Mouse (Mus musculus): ENCODE results near the gene Tpst2.
A peak's percentile ranks its signal among the peaks of the same experiment; 100 is the strongest.

Tpst2 gene

GRCm38 (mm10) chr5:112326446-112327009, 50.0 kb downstream of the Tpst2 start:
- DNase-seq (ENCODE audit: low spot score in 2 of 2): no peak

GRCm38 (mm10) chr5:112327854-112328253, 51.4 kb downstream of the Tpst2 start:
- no peak for DNase-seq (ENCODE audit: low spot score in 2 of 2)

DNA sequence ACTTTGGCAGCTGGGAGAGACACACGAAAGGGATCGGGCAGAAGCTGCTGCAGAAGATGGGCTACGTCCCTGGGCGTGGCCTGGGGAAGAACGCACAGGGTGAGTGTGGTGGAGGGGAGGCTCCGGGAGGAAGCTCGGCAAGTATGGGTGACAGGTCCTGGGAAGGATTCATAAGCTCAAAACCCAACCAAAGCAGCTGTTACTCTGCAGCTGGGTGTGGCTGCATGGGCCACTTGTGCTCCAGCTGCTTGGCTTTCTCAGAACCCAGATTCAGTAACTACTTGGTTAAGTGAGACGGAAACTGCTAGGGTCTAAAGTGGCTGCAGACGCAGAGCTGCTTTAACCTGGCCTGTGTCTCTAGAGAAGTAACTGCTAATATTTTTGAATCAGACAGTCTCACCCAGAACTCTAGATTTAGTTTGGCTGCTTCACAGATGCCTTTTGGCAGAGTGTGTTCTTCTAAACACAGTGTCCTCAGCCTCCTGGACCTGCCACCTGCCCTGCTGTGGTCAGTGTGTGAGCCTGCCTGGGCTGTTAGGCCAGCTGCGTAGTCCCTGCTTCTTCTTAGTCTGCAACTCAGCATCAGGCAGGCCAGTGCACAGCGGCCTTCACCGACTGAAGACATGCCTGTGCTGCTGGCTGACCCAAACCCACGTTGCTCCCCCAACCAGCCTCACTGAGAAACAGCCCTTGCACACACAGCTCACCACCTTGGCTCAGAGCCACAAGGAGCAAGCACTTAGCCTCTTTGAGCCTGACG, 53.5 kb downstream of the Tpst2 start:
- DNase-seq (ENCODE audit: low spot score in 2 of 2): no peak

- DNase-seq (ENCODE audit: low spot score in 2 of 2): peak in 1 of 2 experiments; percentile 42
Observed at GRCm38 (mm10) chr5:112335473-112335872, 59.0 kb downstream of the Tpst2 start.

DNA sequence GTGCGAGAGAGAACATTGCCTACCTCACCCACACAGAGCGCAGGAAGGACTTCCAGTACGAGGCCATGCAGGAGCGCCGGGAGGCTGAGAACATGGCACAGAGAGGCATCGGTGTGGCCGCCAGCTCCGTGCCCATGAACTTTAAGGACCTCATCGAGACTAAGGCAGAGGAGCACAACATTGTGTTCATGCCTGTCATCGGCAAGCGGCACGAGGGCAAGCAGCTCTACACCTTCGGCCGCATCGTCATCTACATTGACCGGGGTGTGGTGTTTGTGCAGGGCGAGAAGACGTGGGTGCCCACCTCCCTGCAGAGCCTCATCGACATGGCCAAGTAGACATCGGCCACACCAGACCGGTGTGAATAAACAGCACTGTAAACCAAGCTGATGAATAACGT, 60.5 kb downstream of the Tpst2 start:
- DNase-seq (ENCODE audit: low spot score in 2 of 2): no peak

DNA sequence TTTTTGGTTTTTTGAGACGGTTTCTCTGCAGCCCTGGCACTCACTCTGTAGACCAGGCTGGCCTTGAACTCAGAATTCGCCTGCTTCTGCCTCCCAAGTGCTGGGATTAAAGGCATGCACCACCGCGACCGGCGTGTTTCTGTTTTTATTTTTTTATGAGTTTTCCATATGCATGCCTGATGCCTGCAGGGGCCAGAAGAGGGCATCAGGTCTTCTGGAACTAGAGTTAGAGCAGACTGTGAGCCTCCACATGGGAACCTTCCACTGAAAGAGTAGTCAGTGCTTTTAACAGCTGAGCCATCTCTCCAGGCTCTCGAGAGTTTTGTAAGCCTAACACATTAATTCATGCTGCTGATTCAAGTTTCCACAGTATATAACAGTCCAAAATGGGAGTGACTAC, 62.7 kb downstream of the Tpst2 start:
- no peak for DNase-seq (ENCODE audit: low spot score in 2 of 2)

DNA sequence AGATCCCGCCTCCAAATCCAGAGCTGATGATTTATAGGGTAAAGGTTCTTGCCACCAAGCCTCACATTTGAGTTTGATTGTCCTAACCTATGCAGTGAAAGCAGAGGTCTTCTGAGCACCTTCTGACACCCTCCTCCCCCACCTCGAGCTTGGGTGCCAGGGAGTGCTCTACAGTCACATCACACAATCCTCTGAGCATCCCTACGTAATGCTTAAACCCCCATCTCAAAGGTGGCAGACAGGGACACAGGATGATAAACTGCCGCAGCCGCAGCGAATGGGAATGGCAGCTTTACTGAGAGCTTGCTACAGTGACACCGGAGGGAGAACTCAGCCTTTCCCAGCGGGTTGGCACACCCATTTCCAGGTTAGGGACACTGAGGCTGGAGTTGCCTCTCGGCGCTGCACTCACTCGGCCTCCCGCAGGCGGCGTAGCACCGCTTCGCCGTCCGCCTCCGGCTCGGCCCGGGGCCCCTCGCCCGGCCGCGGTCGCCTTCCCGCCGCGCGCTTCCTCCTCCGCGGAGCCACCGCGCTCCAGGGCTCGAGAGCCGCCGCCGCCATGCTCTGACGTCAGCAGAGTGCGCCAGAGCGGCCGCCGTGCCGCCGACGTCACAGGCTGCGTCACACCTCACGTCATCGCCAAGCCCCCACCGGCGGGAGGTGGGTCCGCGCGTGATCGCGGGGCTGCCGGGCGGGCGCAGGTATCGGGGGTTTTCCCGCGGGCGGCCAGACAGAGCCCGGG, 66.1 kb downstream of the Tpst2 start, which contains the start of the genes Srrd and Hps4:
Srrd (minus strand) TSS at position 578 of the 742 bp plus-strand sequence.
Hps4 (plus strand) TSS at position 621 of the 742 bp plus-strand sequence.
- peak; percentile 77 to 84 for DNase-seq (ENCODE audit: low spot score in 2 of 2)

DNA sequence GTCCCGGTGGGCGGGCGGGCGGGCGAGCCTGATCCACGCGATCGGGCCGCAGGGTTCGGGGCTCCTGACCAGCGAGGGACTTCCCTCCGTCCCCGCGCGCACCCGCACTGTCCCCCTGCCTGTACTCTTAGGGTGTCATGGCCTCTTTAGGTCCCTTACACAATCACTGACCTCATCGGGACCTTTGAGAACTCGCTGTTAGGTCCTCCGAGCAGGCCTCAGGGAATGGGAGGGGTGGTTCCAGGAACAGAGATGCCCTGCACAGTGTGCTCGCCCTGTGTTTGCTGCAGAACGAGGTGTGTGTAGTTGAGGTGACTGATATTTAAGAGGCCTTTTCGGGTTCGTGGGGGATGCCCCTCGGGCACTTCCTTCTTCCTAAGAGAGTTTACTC, 66.7 kb downstream of the Tpst2 start:
- no peak for DNase-seq (ENCODE audit: low spot score in 2 of 2)

GRCm38 (mm10) chr5:112344092-112344960, 67.8 kb downstream of the Tpst2 start:
- peak in 1 of 2 experiments; percentile 34 for DNase-seq (ENCODE audit: low spot score in 2 of 2)

GRCm38 (mm10) chr5:112346211-112346965, 69.9 kb downstream of the Tpst2 start:
- DNase-seq (ENCODE audit: low spot score in 2 of 2): no peak

GRCm38 (mm10) chr5:112349169-112349568, 72.7 kb downstream of the Tpst2 start:
- no peak for DNase-seq (ENCODE audit: low spot score in 2 of 2)

- DNase-seq (ENCODE audit: low spot score in 2 of 2): no peak
Observed at GRCm38 (mm10) chr5:112355493-112355892, 79.0 kb downstream of the Tpst2 start.

GRCm38 (mm10) chr5:112355910-112356309, 79.4 kb downstream of the Tpst2 start, which contains the start of gene Gm6583:
TSS of gene Gm6583 (minus strand) at chr5:112356033.
- DNase-seq (ENCODE audit: low spot score in 2 of 2): no peak

GRCm38 (mm10) chr5:112356322-112356721, 79.8 kb downstream of the Tpst2 start:
- no peak for DNase-seq (ENCODE audit: low spot score in 2 of 2)

GRCm38 (mm10) chr5:112359520-112359919, 83.0 kb downstream of the Tpst2 start:
- DNase-seq (ENCODE audit: low spot score in 2 of 2): no peak

- no peak for DNase-seq (ENCODE audit: low spot score in 2 of 2)
Observed at GRCm38 (mm10) chr5:112360077-112360476, 83.6 kb downstream of the Tpst2 start.

- no peak for DNase-seq (ENCODE audit: low spot score in 2 of 2)
Observed at GRCm38 (mm10) chr5:112364184-112364797, 87.8 kb downstream of the Tpst2 start.
